Mouse (Mus musculus): Measurements from ENCODE around the gene Fhit. TPM values are rescaled to one million over a fixed set of nuclear protein-coding genes. Genes with fewer than 3 reads are reported as not detected.

The Fhit gene
- polyA plus RNA-seq (2014; fragmentation: Nextera tagmentation; extraction: Ambion mirVana) = 5.6 and 6.7 TPM in 2 replicates

DNA sequence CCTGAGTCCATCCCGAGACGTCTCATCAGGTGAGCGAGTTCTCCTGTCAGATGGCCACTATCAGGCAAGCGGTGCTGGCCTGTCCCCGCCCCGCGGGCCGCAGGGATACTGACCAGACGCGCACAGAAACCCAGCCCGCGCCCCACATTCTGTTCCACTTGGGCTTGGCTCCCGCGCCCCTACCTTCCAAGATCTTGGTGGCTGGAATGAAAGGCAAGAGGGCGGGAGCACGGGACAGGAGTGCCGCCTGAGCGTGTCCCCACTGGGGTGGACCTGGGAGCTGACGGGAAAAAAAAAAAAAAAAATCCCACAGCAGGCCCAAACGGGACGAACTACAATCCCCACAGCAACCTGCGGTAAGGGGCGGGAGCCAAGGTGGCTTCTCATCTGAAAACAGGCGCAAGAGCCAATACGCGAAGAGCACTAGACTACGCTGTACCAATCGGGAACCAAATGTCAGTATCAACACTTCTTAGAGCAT is at the start of gene Fhit:
TSS of gene Fhit (minus strand) at position 285 of the 481 bp plus-strand sequence.
- H3K9me3 ChIP-seq (replicated peaks; ENCODE audit: control insufficient read depth, low read length) = no peaks in the 10 kb centered on the region
- peak within 1 kb of the TSS; percentile 78 for H3K4me2 ChIP-seq
- WGBS (ENCODE audit: insufficient replicate concordance) = under 1% methylated on average over 28 of the region's 28 CpGs
- peak within 1 kb of the TSS; percentile 66 for H3K4me3 ChIP-seq (ENCODE audit: low read depth, low read length)
- no peaks in the 10 kb centered on the region for H3K4me1 ChIP-seq (ENCODE audit: control insufficient read depth, insufficient read depth, low read length)
- no peaks in the 10 kb centered on the region for H3K27me3 ChIP-seq (ENCODE audit: control insufficient read depth, insufficient read depth, low read length)
- peak; percentile 91 for ATAC-seq (replicated peaks; ENCODE audit: insufficient number of reproducible peaks, low FRiP score, low TSS enrichment)
- H3K27ac ChIP-seq (ENCODE audit: low read depth, low read length) = no peak within 1 kb of the TSS
- H3K9ac ChIP-seq (ENCODE audit: low read depth, low read length) = peak within 1 kb of the TSS; percentile 68
- no peaks in the 10 kb centered on the region for H3K36me3 ChIP-seq (ENCODE audit: control insufficient read depth, insufficient read depth, low read length)

DNA sequence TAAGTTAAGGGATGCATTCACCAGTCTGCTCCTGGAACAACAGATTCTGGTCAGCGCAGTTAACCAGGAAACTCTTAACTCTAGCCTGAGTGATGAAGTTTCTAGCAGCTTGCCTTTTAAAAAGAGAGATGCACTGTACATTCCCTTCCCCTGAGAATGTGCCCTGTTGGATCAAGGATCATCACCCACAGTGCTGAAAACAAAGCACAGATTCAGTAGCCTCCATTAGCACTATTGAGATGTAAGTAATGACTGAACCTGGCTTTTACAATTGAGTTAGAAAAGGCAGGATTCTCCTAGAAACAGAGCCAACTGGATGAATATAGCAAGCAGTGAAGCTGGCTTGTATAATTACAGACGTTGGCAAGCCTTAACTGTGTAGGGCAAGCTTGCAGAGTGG is 45.0 kb upstream of the Fhit start:
- Histone ChIP-seq H3K27ac (ENCODE audit: low read depth, low read length) (no peak overlapping the region), H3K4me1 (ENCODE audit: control insufficient read depth, insufficient read depth, low read length) (no peaks in the 10 kb centered on the region), H3K4me3 (ENCODE audit: low read depth, low read length) (no peak overlapping the region), H3K36me3 (ENCODE audit: control insufficient read depth, insufficient read depth, low read length) (no peaks in the 10 kb centered on the region), H3K27me3 (ENCODE audit: control insufficient read depth, insufficient read depth, low read length) (no peaks in the 10 kb centered on the region), H3K9ac (ENCODE audit: low read depth, low read length) (no peak overlapping the region), H3K4me2 (no peak overlapping the region), H3K9me3 (replicated peaks; ENCODE audit: control insufficient read depth, low read length) (no peaks in the 10 kb centered on the region)
- WGBS (ENCODE audit: insufficient replicate concordance) = 60% methylated on average over 2 of the region's 2 CpGs
- ATAC-seq (replicated peaks; ENCODE audit: insufficient number of reproducible peaks, low FRiP score, low TSS enrichment) = no peak

DNA sequence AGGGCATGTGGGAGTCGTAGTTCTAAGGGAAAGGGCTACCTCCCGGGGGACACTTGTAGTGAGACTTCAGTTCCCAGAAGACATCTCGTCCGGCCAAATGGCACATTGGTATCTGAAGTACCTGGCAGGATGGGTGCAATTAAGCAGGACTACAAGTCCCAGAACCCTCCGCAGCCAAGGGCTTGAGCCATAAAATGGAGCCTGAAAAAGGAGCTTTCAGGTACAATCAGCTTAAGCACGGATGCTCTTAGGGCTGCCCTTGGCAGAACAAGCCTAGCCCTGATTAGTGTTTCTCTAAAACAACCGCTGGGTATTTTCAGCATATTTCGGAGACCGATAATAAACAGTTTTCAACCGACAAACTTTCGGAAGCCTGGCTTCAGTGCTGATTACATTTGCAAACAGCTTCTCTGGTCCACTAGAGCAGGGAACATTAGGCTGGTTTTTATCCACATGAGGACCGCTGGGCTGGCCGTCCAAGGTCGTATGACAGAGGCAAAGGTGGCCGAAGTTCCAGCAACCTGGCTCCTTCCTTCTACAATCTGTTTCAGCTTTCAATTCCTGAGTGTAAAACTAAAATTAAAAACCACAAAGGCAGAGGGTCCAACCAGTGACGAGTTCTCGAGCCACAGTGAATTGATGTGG is 907 bp downstream of the Fhit start:
- Histone ChIP-seq H3K9ac (ENCODE audit: low read depth, low read length) (peak overlapping the region; percentile 56), H3K4me1 (ENCODE audit: control insufficient read depth, insufficient read depth, low read length) (no peaks in the 10 kb centered on the region), H3K9me3 (replicated peaks; ENCODE audit: control insufficient read depth, low read length) (no peaks in the 10 kb centered on the region), H3K27ac (ENCODE audit: low read depth, low read length) (no peak overlapping the region), H3K27me3 (ENCODE audit: control insufficient read depth, insufficient read depth, low read length) (no peaks in the 10 kb centered on the region), H3K36me3 (ENCODE audit: control insufficient read depth, insufficient read depth, low read length) (no peaks in the 10 kb centered on the region), H3K4me2 (peak overlapping the region; percentile 78), H3K4me3 (ENCODE audit: low read depth, low read length) (peak overlapping the region; percentile 66)
- ATAC-seq (replicated peaks; ENCODE audit: insufficient number of reproducible peaks, low FRiP score, low TSS enrichment) = no peak
- 9% methylated on average over 17 of the region's 17 CpGs for WGBS (ENCODE audit: insufficient replicate concordance)

GRCm38 (mm10) chr14:11159641-11160040 is 2.2 kb downstream of the Fhit start:
- no peak overlapping the region for H3K9ac ChIP-seq (ENCODE audit: low read depth, low read length)
- WGBS (ENCODE audit: insufficient replicate concordance) = 85% methylated on average over 11 of the region's 11 CpGs
- no peaks in the 10 kb centered on the region for H3K4me1 ChIP-seq (ENCODE audit: control insufficient read depth, insufficient read depth, low read length)
- H3K9me3 ChIP-seq (replicated peaks; ENCODE audit: control insufficient read depth, low read length) = no peaks in the 10 kb centered on the region
- H3K4me3 ChIP-seq (ENCODE audit: low read depth, low read length) = no peak overlapping the region
- no peak overlapping the region for H3K27ac ChIP-seq (ENCODE audit: low read depth, low read length)
- H3K4me2 ChIP-seq = no peak overlapping the region
- H3K36me3 ChIP-seq (ENCODE audit: control insufficient read depth, insufficient read depth, low read length) = no peaks in the 10 kb centered on the region
- no peak for ATAC-seq (replicated peaks; ENCODE audit: insufficient number of reproducible peaks, low FRiP score, low TSS enrichment)
- no peaks in the 10 kb centered on the region for H3K27me3 ChIP-seq (ENCODE audit: control insufficient read depth, insufficient read depth, low read length)

DNA sequence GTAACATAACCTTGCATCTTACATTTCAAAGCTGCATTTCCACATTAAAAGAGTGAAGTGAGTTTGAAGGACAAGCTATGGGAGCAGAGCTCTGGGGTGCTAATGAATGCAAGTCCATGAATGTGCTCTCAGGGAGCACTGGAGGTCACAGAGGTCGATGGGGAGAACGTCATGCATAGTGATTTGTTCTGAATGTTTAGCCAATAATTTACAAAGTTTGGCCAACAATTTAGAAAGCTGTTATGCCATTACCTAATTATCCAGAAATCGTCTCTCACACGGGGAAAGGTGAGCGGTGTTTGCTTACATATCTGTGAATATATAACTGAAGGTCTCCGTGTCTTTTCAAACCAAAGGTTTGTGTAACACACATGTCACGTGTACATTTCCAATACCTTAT is 2.8 kb downstream of the Fhit start:
- no peak for ATAC-seq (replicated peaks; ENCODE audit: insufficient number of reproducible peaks, low FRiP score, low TSS enrichment)
- no peak overlapping the region for H3K4me2 ChIP-seq
- WGBS (ENCODE audit: insufficient replicate concordance) = 80% methylated on average over 7 of the region's 7 CpGs
- H3K9me3 ChIP-seq (replicated peaks; ENCODE audit: control insufficient read depth, low read length) = no peaks in the 10 kb centered on the region
- no peaks in the 10 kb centered on the region for H3K4me1 ChIP-seq (ENCODE audit: control insufficient read depth, insufficient read depth, low read length)
- no peak overlapping the region for H3K27ac ChIP-seq (ENCODE audit: low read depth, low read length)
- H3K9ac ChIP-seq (ENCODE audit: low read depth, low read length) = no peak overlapping the region
- no peak overlapping the region for H3K4me3 ChIP-seq (ENCODE audit: low read depth, low read length)
- no peaks in the 10 kb centered on the region for H3K27me3 ChIP-seq (ENCODE audit: control insufficient read depth, insufficient read depth, low read length)
- H3K36me3 ChIP-seq (ENCODE audit: control insufficient read depth, insufficient read depth, low read length) = no peaks in the 10 kb centered on the region

DNA sequence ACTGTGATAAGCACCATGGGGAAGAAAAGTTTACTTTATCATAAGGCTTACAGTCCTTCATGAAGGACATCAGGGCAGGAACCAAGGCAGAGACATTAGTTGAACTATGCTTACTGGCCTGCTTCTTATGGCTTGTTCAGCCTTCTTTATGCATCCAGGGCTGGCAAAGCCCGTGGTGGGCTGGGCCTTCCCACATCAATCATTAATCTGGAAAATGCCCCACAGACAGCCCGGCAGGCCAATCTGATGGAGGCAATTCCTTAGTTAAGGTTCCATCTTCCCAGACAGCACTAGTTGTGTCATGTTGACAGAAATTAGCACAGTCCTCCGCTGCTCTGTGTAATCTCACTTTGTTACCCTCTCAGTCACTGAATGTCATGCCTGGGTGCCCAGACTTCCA is 4.1 kb downstream of the Fhit start:
- ATAC-seq (replicated peaks; ENCODE audit: insufficient number of reproducible peaks, low FRiP score, low TSS enrichment) = no peak
- no peaks in the 10 kb centered on the region for H3K27me3 ChIP-seq (ENCODE audit: control insufficient read depth, insufficient read depth, low read length)
- no peak overlapping the region for H3K4me3 ChIP-seq (ENCODE audit: low read depth, low read length)
- H3K27ac ChIP-seq (ENCODE audit: low read depth, low read length) = no peak overlapping the region
- H3K4me2 ChIP-seq = no peak overlapping the region
- 65% methylated on average over 3 of the region's 3 CpGs for WGBS (ENCODE audit: insufficient replicate concordance)
- H3K4me1 ChIP-seq (ENCODE audit: control insufficient read depth, insufficient read depth, low read length) = no peaks in the 10 kb centered on the region
- no peaks in the 10 kb centered on the region for H3K36me3 ChIP-seq (ENCODE audit: control insufficient read depth, insufficient read depth, low read length)
- no peaks in the 10 kb centered on the region for H3K9me3 ChIP-seq (replicated peaks; ENCODE audit: control insufficient read depth, low read length)
- H3K9ac ChIP-seq (ENCODE audit: low read depth, low read length) = no peak overlapping the region

DNA sequence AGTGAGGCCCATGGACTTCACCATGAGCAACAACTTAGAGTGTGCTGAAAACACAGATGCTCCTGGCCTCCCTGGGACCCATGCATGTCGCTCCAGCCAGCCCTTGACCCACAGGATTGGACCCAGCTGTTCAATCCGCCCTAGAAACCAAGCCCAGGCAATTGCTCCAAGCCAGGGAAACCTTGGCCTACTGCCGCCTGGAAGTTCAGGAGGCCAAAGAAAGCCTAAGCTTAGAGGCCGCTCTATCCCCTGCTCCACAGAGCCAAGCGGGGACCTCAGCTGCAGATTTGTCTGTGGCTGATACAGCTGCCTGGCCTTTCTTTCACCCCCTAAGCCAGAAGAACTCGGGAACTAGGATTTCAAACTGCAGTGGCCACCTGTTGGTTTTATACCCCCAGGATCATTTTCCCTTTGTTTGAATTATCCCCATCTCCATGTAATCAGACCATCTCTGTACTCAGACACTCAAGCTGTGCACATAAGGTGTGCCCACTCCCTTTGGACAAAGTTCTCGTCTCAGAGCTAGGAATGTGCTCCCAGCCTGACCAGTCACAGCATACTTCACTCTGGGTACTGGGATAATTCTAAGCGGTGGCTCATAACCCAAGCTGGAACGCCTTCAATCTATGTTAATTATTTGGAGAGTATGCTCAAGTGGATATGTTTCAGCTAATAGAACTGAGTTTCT is 10.1 kb downstream of the Fhit start:
- no peak overlapping the region for H3K4me2 ChIP-seq
- ATAC-seq (replicated peaks; ENCODE audit: insufficient number of reproducible peaks, low FRiP score, low TSS enrichment) = no peak

DNA sequence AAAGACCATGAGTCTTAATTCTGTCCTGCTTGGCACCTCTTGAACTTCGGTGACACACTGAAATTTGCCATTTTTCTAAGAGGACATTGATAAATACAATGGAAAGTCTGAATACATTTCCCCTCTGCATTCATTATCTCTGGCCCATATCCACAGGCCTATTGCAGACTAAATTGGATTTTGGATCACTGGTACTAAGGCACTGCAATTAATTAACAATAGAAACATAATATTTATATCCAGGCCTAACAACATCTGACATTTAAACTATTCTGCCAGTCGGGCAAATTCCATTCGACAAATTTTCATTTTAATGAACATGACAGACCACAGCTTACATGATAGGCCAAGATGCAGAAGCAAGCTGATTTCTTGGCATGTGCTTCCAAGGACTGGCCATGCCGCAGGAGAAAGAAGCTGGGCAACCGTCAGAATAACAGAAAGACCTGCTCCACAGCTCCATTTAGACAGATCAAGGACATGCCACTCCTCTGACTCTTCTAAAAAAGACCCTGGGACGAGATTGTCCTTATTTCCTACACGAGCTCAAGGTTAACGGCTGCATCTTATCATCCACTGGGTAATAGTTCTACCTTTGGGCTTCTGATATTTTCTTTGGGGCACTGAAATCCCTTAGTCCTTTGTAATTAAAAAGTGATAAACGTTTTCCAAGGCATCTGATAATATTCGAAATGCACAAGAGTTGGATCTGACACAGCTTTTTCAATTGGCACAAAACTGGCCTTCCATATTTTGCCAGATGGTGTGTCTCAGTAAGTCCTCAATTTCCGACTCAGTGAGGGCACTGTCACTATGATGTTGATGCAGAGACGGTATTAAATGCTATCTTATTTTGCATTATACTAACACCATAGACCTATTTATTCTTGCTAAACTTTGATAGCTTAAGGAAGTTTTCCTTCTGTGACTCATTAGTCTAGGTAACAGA is 27.8 kb downstream of the Fhit start:
- no peaks in the 10 kb centered on the region for H3K9me3 ChIP-seq (replicated peaks; ENCODE audit: control insufficient read depth, low read length)
- H3K27ac ChIP-seq (ENCODE audit: low read depth, low read length) = no peak overlapping the region
- ATAC-seq (replicated peaks; ENCODE audit: insufficient number of reproducible peaks, low FRiP score, low TSS enrichment) = no peak
- no peaks in the 10 kb centered on the region for H3K4me1 ChIP-seq (ENCODE audit: control insufficient read depth, insufficient read depth, low read length)
- no peak overlapping the region for H3K4me3 ChIP-seq (ENCODE audit: low read depth, low read length)
- no peaks in the 10 kb centered on the region for H3K36me3 ChIP-seq (ENCODE audit: control insufficient read depth, insufficient read depth, low read length)
- H3K9ac ChIP-seq (ENCODE audit: low read depth, low read length) = no peak overlapping the region
- WGBS (ENCODE audit: insufficient replicate concordance) = 76% methylated on average over 12 of the region's 12 CpGs
- H3K27me3 ChIP-seq (ENCODE audit: control insufficient read depth, insufficient read depth, low read length) = no peaks in the 10 kb centered on the region
- H3K4me2 ChIP-seq = no peak overlapping the region

More for the DNA sequence above, 10.1 kb downstream of the Fhit start:
- Histone ChIP-seq H3K9ac (ENCODE audit: low read depth, low read length) (no peak overlapping the region), H3K9me3 (replicated peaks; ENCODE audit: control insufficient read depth, low read length) (no peaks in the 10 kb centered on the region), H3K36me3 (ENCODE audit: control insufficient read depth, insufficient read depth, low read length) (no peaks in the 10 kb centered on the region), H3K27me3 (ENCODE audit: control insufficient read depth, insufficient read depth, low read length) (no peaks in the 10 kb centered on the region), H3K4me1 (ENCODE audit: control insufficient read depth, insufficient read depth, low read length) (no peaks in the 10 kb centered on the region), H3K4me3 (ENCODE audit: low read depth, low read length) (no peak overlapping the region), H3K27ac (ENCODE audit: low read depth, low read length) (no peak overlapping the region)
- 75% methylated on average over 9 of the region's 9 CpGs for WGBS (ENCODE audit: insufficient replicate concordance)
